Mouse (Mus musculus): ENCODE data around the gene Mthfr.

Mthfr gene

DNA sequence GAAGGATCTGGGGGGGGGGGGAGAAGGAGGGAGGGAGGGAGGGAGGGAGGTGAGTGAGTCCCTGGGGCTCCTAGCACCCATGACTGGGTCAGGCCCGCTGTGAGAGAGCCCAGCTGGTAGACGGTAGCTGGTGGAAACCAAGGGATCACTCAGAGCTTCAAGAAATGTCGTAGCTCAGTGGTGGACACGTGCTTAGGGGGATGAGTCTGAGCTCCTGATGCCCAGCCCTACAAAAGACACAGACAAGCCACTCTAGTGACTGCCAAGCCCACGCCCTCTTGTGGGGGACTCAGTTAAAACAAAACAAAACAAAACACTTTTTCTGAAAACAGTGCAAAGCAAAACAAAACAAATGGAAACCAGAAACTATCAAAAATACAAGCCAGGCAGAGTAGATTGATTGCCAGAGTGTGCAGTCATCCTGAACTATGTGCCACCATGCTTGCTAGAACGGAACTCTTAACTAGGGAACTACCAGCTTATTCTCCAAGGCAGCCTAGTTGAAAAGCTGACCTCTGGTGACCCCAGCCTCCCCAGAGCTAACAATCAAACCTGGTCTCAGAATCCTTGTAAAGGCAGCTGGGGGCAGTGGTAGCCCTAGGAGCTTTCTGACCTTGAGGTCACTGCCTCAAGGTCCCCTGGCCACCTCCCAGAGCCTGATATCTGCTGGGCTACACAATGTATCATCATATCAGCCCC lies 27.0 kb downstream of the Mthfr start:
- ATAC-seq (ENCODE audit: low TSS enrichment) = no peak

DNA sequence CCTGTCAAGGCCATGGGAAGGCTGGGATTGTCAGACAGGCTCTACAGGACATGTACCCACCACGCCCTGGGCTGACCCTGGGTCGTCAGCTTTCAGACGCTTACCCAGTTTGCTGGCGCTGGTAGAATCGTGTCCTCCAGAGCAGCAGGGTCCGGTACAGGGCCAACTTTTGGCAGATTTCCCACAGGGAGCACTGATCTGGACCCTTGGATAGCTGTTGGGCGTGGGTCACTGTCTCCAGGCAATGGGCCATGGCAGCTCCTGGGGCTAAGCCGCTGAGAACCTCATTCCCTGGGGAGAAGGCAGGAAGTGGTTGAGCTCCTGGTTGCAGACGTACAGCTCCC lies 27.5 kb downstream of the Mthfr start:
- no peak for ATAC-seq (ENCODE audit: low TSS enrichment)

DNA sequence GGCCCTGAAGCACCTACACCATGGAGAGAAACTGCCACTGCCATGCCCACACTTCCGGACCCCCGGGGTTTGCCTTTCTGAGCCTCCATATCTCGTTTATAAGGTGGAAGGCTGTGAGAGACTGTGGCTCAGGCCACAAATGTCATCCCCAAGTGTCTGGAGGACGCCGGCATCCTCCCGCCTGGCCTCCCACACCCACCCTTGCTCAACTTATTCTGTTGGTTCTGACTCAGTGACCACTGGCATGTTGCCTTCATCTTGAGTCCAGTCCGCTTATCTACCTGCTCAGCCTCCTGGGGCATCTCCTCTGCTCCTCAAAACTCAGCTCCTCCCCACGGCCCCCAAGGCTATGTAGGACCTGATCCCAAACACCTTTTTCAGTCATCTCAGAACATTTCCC lies 28.5 kb downstream of the Mthfr start:
- no peak for ATAC-seq (ENCODE audit: low TSS enrichment)

DNA sequence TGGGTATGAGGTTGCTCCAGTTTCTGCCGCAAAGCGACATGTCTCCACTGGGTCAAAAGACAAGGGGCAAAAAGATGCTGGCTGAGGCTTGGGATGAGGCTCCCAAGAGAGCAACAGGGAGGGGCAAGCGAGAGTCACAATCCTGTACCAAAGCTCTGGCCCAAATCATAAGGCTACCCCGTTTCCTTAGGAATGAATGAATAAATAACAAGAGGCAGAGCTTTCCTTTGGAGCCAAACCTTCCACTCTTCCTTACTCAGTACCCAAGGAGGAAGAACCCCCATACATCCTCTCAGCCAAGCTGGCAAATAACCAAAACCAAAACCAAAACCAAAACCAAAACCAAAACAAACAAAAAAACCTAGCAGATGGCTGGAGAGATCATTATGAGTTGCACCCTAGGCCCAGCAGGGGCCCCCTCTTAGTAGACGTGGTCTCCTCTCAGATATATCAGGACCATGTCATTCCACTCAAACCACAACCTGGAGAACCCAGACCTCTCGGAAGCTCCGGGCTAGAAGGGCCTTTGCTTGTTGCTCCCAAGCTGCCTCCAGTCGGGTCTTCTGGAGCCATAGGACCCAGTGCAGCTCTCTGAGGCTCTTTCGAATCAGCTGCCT lies 30.8 kb downstream of the Mthfr start:
- ATAC-seq (ENCODE audit: low TSS enrichment) = no peak

DNA sequence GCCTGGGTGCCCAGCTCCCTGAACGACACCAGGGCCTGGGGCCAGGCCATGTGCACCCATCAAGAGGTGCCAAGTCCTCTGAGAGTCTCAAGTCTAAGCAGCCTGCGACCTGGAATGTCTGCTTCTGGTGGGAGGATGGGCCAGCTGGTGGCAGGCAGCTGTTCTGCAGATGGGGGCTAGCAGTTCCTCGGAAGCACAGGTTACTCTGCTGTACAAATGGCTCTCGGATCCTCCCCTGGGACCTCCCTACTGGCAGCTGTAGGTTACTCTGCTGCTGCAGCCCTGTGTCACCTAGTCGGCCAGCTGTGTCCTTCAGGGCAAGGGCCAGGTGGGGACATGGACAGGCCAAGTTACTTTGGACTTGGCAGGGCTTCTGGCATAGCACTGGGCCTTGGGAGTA lies 32.6 kb downstream of the Mthfr start:
- no peak for ATAC-seq (ENCODE audit: low TSS enrichment)

DNA sequence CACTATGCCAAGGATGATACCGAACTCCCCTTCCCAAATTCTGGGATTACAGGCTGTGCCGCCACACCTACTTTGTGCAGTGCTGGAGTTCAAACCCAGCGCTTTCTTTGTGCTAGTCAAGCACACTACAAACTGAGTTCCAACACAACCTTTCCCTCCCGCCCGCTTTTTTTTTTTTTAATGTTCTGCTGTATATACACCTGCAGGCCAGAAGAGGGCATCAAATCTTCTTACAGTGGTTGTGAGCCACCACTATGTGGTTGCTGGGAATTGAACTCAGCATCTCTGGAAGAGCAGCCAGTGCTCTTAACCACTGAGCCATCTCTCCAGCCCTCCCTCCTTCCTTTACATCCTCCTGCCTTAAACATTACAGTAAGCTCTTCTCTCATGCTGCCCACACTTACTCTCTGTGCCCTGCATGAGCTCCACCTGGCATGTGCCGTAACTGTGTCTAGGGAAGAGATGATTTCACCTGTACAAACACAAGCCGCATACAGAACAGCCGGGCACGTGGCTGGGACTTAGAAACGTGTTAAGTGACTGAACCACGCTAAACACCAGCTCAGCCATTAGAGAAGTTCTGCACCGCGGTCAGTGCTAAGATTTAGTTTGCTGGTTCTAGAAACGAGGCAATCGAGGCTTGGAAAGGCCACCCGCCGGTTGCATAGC lies 35.8 kb downstream of the Mthfr start:
- peak; percentile 28; the same call in 1 of the 2 replicates for ATAC-seq (ENCODE audit: low TSS enrichment)

DNA sequence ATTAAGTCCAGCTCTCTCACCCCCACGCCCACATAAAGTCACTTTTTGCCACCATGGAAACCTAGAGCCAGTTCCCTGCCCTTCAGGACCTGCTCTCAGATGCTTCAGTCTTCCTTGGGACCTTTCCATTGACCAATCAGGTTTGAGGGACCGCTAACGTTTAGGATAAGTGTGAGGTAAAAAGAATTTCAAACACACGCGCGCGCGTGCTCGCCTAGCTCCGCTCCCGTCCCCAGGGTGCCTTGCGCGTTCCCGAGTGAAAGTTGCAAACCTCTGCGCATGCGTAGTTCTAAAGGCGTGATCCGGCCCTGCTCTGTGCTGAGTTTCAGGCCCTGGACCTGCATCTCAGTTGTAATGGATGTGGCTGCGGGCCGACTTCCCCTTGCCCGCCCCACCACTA lies 36.4 kb downstream of the Mthfr start:
- peak; percentile 71; the same call in 1 of the 2 replicates for ATAC-seq (ENCODE audit: low TSS enrichment)

DNA sequence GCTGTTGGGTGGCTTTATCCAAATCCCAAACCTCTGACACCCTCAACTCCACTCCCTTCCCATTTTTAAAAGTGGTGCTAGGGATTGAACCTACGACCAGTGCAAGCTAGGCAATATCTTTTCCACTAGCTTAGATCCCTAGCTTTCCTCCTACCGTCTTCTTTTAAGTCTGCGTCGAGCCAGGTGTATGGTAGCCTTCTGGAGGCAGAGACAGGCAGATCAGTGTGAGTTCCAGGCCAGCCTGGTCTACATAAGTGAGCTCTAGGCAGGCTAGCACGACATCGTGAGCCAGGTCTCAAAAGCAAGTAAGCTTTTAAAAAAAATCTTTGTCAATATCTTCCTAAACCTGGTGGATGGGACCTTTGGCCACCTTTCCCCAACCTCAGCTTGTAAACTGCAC lies 37.0 kb downstream of the Mthfr start:
- no peak for ATAC-seq (ENCODE audit: low TSS enrichment)

DNA sequence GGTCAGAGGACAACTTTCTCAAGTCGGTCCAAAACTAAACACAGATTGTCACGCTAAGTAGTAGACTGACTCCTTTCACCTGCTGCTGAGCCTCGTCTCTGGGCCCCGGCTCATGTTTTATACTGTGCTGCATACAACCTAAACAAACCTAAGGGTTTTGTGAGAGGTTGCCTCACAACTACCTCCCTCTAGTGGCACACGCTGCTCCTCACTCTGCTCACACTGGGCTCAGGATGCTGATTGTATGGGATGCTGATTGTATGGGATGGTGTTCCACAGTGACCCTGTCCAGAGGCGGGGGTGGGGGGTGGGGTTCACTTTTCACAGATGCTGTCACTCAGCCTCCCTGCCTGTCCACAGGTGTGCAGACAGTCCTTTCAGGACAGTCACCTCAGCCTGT lies 40.3 kb downstream of the Mthfr start:
- ATAC-seq (ENCODE audit: low TSS enrichment) = no peak

DNA sequence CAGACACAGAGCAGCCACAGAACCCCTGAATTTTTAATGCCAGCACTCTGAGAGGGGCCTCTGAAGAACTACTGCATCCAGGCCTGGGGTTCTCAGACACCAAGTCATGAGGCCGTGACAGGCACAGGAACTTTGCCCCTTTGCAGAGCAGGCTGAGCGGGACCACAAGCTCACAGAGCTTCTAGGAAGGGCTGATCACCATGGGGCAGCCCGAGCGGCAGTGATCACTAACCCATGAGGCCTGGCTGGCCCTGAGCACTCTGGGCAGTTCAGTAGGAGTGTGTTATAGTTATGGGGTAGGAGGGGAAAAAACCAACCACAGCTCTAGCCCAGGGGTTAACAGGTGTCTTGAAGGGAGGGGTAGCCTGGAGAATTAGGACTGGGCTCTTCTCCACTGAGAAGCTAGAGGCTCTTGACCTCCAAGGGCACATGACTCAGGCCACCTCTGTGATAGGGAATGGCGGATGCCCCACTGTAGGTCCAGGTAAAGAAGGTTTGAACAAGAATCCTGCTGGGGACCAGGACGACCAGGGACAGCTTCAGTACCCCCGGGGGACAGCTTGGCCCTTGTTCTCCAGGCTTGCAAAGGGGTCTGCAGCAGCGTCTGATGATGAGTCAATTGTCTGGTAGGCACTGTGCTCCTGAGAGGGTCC lies 41.2 kb downstream of the Mthfr start:
- ATAC-seq (ENCODE audit: low TSS enrichment) = no peak

DNA sequence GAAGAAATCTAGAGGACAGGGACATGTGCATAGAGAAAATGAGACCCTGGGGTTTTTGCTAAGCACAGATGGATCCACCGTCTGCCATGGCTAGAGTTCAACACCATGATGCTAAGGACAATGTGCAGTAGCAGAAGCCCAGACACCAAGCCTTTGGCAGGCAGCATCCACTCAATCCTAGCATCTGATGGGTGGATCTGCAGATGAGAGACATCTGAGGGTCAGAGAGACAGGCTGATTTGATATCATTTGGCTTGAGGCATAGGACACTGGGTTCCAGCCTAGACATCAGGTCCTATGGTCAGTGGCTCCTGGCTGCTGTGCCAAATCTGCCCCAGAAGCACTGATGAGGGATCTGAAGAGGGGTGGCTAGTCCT lies 41.7 kb downstream of the Mthfr start:
- no peak for ATAC-seq (ENCODE audit: low TSS enrichment)

DNA sequence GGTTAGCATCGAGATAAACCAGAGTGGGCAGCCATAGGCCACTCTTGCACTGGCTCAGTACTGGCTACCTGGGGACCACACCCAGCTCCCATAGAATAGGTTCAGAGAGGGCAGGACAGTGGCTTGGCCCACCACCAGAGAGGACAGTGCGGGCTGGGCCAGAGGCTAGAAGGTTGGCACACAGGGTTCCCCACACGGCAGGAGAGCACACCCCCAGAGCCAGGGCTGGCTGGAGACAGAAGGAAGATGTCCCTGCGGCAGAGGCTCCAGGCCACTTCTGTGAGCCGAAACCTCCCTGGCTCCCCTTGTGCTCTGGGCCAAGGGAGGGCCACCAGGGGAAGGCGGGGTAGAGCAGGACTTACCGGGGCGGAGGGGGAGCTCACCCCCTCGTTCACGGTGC lies 42.3 kb downstream of the Mthfr start:
- no peak for ATAC-seq (ENCODE audit: low TSS enrichment)

DNA sequence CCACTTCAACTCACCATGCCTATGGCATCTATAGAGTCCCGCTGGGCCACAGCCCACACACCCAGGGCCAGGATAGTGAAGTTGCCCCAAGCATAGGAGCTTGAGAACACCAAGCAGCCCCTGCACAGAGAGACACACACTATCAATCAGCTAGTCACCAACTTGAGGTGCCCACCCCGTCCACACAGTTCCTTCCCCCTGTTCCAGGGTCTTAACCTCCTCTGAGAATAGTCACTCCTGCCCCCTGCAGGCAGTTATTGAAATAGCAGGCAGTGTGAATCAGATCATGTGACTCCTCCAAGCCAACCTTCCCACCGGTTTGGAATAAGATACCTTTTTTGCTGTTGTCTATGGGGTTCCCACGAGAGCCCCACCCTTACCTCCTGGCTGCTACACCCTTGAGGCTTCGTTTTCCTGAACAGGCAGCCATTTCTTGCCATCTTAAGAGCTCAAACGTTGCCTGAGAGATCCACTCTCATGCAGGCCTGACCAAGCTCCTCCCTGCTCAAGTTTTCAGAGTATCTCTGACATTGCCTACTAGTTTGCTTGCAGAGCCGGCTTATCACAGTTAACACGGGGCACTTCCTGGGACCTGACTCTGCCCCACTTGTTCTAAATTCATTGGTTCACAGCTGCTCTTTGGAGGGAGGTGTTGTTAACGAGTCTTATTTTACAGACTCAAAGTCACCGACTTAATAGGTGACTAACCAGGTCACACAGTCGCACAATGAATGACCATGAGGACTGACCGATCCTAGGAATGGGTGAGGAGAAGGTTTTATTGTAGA lies 43.6 kb downstream of the Mthfr start:
- no peak for ATAC-seq (ENCODE audit: low TSS enrichment)

DNA sequence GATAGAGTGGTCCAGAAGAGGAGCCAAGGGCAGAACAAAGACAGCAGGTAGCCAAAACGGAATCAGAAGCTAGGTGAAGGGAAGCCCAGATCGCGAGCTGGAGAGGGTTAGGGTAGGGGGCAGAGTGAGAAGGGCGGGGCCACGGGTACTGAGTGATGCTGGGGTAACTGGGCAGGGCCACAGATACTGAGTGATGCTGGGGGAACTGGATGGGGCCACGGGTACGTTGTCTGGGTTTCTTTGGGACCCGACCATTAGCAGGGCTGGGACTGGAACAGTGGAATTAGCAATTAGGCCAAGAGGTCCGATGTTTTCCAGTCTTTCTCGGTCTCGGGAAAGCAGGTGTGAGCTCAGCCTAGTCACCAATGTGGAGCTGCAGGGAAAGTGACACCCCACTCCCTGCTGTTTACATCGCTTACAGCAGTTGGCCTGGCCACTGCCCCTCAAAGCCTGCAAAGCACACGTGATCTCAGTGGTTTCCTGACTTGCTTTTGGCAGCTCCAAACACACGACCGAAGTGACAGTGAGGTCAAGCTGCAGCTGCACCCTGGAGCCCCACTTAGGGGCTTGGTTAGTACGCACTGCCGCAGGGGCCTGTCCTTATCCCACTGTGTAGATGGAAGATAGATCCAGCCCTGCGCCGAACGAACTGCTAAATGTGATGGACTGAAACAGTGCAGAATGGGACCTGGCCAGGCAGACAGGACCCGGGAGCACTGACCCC lies 44.5 kb downstream of the Mthfr start:
- no peak for ATAC-seq (ENCODE audit: low TSS enrichment)

DNA sequence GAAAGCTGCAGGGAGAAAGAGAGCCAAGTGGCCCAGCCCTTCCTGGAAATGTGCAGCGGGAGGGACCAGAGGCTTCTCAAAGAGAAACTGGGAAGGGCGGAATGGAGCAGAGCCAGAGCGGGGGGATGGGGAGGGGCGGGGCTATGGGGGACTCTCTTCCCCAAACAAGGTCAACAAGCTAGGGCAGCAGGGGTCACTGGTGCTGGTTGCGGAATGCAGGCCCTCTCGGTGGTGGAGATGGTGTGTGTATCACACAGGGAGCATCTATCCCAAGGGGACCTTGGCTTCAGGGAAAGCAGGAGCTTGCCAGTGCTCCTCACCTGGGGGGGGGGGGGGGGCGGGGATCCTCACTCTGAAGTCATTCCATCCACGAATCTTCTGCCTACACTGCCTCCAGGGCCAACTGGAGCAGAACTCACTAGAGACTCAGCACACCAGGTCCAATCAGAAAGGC lies 45.4 kb downstream of the Mthfr start:
- no peak for ATAC-seq (ENCODE audit: low TSS enrichment)

DNA sequence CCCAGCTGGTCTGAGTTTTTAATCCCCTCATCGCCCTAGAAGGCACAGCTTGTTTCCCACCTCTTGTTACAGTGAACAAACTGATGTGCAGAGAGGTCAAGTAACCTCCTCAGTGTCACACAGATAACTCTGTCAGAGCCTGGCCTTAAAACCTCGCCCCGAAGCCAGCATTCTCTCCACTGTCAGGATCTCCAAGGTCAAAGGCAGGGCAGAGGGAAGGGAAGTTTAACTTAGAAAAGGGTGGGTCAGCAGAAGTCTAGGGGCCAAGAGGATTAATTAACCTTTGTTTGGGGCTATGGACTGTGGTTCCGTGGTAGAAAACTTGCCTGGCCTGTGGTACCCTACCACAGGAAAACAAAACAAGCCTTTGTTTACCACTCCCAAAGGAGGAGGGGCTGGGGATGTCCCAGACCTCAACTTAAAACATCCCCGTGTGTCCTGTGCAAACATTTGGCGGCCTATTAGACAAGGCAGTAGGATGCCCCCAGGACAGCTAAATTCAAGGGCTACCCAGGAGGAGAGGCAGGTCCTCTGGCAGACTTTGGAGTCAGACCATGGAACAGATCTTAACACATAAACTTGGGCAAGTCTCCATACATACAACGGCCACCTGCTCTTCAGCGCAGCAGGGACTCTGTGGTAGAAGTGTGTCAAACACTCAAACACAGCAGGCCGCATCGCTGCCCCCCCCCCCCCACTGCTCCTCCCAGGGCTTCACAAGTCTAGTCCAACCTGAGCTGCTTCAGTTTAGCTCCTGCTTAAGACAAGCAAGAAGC lies 46.4 kb downstream of the Mthfr start:
- no peak for ATAC-seq (ENCODE audit: low TSS enrichment)

DNA sequence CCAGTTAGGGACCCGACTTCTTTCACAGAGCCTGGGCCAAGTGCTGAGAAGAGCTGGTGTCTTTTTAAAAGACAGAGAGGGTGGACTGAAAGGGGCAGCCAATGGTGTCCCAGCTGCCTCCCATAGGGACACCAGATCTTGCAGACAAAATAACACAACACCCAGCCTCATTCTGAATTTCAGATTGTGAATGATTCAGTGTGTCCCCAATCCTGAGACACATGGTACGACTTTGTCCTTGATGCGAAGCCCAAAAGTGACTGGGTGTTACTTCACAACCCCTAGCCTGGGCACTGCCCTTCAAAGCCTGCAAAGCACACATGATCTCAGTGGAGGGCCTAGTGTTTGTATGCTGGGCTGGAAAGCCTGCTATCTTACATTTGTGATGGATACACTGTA lies 47.0 kb downstream of the Mthfr start:
- no peak for ATAC-seq (ENCODE audit: low TSS enrichment)

DNA sequence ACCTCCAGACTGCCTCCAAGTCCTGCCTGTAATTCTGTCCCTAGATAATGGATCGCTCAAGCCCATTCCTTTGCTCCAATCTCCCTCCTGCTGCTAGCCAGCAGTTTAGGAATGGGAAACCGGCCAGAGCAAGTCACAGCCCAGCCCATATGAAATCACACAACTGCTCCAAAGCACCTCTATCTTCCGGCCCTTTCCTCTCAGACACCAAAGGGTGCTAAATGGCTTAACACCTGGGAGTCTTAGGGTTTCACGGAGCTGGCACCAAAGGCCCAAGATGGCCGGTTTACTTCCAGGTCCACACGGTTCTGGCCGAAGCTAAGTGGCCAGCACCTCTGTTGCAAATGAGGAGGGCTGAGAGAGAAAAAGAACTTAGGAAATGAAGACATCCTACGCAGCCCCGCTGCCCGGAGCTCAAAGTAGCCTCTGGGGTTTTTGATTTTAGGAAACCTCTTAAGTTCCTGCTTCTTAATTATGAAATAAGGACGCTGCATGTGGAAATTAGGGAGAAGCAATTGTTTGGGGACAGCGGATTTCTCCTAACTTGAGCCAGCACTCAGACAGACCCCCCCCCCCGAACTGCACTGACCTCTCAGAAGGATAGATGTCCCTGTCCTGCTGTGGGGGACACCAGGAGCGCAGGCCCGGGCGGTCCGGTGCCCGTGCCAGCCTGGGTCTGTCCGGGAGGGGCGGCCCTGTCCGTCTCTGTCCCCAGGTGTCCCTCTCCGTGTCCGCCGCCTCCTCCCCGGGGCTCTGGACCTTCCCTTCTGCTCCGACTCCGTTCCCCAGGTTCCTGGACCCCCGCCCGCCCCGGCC lies 48.4 kb downstream of the Mthfr start:
- ATAC-seq (ENCODE audit: low TSS enrichment) = peak; percentile 28; the same call in 1 of the 2 replicates

DNA sequence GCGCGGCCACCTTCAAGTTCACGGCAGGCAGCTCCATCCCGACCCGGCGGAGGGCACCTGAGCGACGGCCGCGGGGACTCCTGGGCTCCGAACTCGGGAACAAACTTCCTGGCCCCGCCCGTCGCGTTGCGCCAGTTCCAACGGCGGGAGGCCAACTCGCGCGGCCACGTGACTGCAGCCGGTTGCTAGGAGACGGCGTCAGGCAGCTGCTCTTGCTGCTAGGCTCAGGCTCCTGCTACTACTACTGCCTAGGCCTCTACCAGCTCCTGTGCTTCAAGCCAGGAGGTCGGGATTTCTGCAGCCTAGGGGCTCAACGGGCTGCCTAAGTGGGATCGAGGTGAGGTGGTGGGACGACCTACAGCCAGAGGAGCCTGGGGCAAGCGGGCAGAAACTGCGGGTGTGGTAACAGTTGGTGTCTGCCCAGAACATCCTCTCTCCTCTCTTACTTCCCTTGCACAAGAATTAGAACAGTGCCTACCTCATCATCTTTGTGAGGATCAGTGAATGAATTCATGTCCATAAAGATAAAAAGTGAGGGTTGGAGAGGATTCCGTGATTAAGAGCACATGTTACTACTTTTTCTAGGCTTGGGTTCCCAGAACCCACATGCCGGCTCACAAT lies 49.1 kb downstream of the Mthfr start, which contains the start of gene Agtrap:
Gene Agtrap, minus strand, starts transcription at position 125 of the 621 bp plus-strand sequence.
- peak; percentile 95 for ATAC-seq (ENCODE audit: low TSS enrichment)
